Mouse (Mus musculus) left cerebral cortex, adult 9 months (tissue): ENCODE measurements around the gene Kcng4.
A peak's percentile ranks its signal among the peaks of the same experiment; 100 is the strongest.

Source experiments
- DNase-seq, 2 experiments: peaks; one replicate each; pipeline ENCODE4 v3.0.0; 2022; ENCODE audit warnings: low spot score in 2 of 2

Kcng4 gene

GRCm38 (mm10) chr8:119635378-119635777 is at the start of gene Kcng4:
TSS of gene Kcng4 (minus strand) at chr8:119635680.
- no peak for DNase-seq

GRCm38 (mm10) chr8:119679184-119679583 is 43.7 kb upstream of the Kcng4 start:
- no peak for DNase-seq

- DNase-seq, result no peak
Measured at GRCm38 (mm10) chr8:119678138-119678843, 42.8 kb upstream of the Kcng4 start.

- peak; percentile 36 to 94 for DNase-seq
Measured at GRCm38 (mm10) chr8:119676389-119676788, 40.9 kb upstream of the Kcng4 start.

- no peak for DNase-seq
Measured at GRCm38 (mm10) chr8:119675457-119675856, 40.0 kb upstream of the Kcng4 start.

GRCm38 (mm10) chr8:119673976-119674555 is 38.6 kb upstream of the Kcng4 start:
- no peak for DNase-seq

- no peak for DNase-seq
Measured at GRCm38 (mm10) chr8:119670419-119671091, 35.1 kb upstream of the Kcng4 start.

- no peak for DNase-seq
Measured at GRCm38 (mm10) chr8:119669284-119669683, 33.8 kb upstream of the Kcng4 start.

GRCm38 (mm10) chr8:119668447-119668846 is 33.0 kb upstream of the Kcng4 start:
- DNase-seq, result no peak

- no peak for DNase-seq
Measured at GRCm38 (mm10) chr8:119666219-119666951, 30.9 kb upstream of the Kcng4 start, which contains the start of gene Wfdc1. TSS of gene Wfdc1 (plus strand) at chr8:119666365.

GRCm38 (mm10) chr8:119665270-119665669 is 29.8 kb upstream of the Kcng4 start:
- DNase-seq, result no peak

GRCm38 (mm10) chr8:119663440-119663839 is 28.0 kb upstream of the Kcng4 start:
- DNase-seq, result no peak

GRCm38 (mm10) chr8:119661892-119662291 is 26.4 kb upstream of the Kcng4 start:
- no peak for DNase-seq

- peak in 1 of 2 experiments; percentile 10 for DNase-seq
Measured at GRCm38 (mm10) chr8:119661081-119661480, 25.6 kb upstream of the Kcng4 start.

GRCm38 (mm10) chr8:119656709-119657464 is 21.4 kb upstream of the Kcng4 start:
- DNase-seq, result no peak

- DNase-seq, result no peak
Measured at GRCm38 (mm10) chr8:119651324-119651723, 15.8 kb upstream of the Kcng4 start.

GRCm38 (mm10) chr8:119646846-119647245 is 11.4 kb upstream of the Kcng4 start:
- DNase-seq, result no peak

GRCm38 (mm10) chr8:119646197-119646596 is 10.7 kb upstream of the Kcng4 start:
- DNase-seq, result no peak

GRCm38 (mm10) chr8:119644981-119645597 is 9.6 kb upstream of the Kcng4 start:
- no peak for DNase-seq

- no peak for DNase-seq
Measured at GRCm38 (mm10) chr8:119644429-119644960, 9.0 kb upstream of the Kcng4 start.

GRCm38 (mm10) chr8:119642960-119643359 is 7.5 kb upstream of the Kcng4 start:
- DNase-seq, result no peak
